Mouse (Mus musculus) testis, adult 2 months (tissue): ENCODE data around the gene Fam213b.

Experiments
- CTCF ChIP-seq: fragments of 200-500 bp; IDR thresholded peaks from 2 replicates; pipeline ENCODE4 v1.5.1; 2012; ENCODE audit warnings: low read depth, mild to moderate bottlenecking, inconsistent platforms, low read length, moderate library complexity; ENCODE audit not compliant: control insufficient read depth, insufficient read depth, insufficient replicate concordance
- POLR2A ChIP-seq: fragments of 200-500 bp; IDR thresholded peaks from 2 replicates; pipeline ENCODE4 v1.6.1; 2012; ENCODE audit warnings: low read depth, mild to moderate bottlenecking, inconsistent platforms, low read length, moderate library complexity; ENCODE audit not compliant: control insufficient read depth

- TF ChIP-seq CTCF (no peak), POLR2A (no peak)
Measured at GRCm38 (mm10) chr4:154882014-154882659, 16.8 kb downstream of the Fam213b start.
